Mouse (Mus musculus) C2C12 (cell line): ENCODE results near the gene Pim1.

Experiments used
- CTCF ChIP-seq: IDR thresholded peaks from one replicate; pipeline ENCODE4 v1.5.1; 2011; ENCODE audit not compliant: control insufficient read depth, insufficient read depth, insufficient read length
- USF1 ChIP-seq: IDR thresholded peaks from one replicate; pipeline ENCODE4 v1.6.1; 2011; ENCODE audit warnings: low read depth, mild to moderate bottlenecking, control low read depth, moderate library complexity

- TF ChIP-seq CTCF (no peak), USF1 (no peak)
Observed at GRCm38 (mm10) chr17:29450899-29451840, 39.4 kb upstream of the Pim1 start.
